Mouse (Mus musculus): ENCODE data around the gene Intu.
A peak's percentile ranks its signal among the peaks of the same experiment; 100 is the strongest.

Intu gene

DNA sequence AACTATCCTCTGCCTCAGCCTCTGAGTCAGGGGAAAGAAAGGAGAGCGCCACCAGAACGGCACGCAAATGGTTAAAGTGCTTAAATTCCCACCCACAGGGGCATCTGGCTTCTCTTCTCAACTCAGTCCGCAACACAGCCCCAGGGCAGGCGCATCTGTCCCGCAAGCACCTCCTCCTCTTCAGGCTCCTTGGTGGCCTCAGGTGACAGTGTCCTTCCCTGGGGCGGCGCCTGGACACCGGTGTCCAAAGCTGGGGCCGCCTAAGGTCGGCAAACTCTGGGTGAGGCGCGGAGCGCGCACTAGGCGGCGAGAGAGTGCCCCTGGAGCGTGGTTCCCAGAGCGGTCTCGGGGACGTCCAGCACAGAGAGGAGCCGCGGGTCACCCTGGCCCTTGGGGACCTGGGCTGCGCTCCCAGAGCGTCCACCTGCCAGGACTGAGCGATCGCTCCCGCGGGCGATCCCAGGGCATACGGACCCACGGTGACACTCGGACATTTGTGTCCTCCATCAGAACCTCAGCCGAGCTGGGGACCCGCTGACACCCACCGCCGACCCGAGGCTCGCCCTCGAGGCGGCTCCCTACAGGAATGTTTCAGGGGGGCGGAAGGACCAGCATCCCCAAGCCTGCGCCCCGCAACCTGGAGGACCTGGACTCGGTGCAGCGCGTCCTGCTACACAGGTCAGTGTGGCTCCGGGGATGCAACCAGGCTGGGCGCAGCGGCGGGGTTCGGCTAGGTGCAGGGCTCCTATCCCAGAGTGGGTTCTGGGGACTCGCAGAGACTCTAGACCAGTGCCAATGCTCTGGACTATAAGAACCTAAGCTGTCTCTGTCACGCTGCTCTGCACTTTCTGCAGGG lies at the start of gene Intu:
Intu (plus strand) TSS at position 1 of the 856 bp plus-strand sequence.
- DNase-seq (ENCODE audit: low read depth, low spot score): peak; percentile 8

DNA sequence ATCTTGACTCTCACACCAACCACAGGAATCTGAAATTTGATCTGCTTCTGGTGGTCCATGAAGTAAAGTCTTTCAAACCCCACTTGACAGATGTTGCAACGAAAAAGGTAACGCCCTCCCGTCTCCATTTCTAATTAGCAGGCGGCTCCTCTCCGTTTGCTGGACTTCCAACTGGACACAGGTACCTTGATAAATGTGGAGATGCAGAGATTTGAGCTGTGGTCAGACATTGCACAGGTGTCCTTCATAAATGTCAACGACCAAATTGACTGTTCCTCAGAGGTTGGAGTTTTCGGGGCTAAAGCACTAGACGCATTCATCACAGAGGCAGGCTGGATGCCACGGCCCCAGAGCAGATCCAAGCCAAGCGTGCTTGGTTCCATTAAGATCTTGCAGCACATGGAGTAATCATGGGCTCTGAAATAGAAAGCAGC lies 47.8 kb upstream of the Intu start:
- DNase-seq (ENCODE audit: low read depth, low spot score): no peak

DNA sequence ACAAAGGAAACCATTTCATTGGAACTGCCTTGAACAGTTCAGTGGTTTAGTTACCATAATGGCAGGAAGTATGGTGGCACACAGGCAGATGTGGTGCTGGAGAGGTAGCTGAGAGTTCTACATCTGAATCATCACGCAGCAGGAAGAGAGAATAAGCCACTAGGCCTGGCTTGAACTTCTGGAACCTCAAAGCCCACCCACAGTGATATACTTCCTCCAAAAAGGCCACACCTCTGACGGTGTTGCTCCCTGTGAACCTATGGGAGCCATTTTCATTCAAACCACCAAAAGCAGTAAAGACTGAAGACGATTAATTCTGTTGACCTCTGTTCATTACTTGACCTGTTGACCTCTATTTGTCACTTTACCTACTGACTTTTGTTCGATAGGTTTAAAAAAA lies 43.7 kb upstream of the Intu start:
- DNase-seq (ENCODE audit: low read depth, low spot score): no peak

DNA sequence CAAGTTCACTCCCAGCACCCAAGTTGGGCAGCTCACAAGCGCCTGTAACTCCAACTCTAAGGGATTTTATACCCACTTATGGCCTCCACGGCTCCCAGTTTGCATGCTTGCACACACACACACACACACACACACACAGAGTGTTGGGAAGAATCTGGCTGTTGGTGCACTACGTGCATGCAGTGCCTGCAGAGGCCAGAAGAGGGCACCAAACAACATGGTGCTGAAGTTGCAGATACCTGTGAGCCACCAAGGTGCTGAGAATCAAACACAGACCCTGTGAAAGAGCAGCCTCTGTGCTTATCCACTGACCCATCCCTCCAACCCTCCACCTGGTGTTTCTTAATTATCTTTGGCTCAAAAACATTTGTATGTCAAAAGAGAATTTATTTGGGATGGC lies 39.3 kb upstream of the Intu start:
- DNase-seq (ENCODE audit: low read depth, low spot score): peak; percentile 14

DNA sequence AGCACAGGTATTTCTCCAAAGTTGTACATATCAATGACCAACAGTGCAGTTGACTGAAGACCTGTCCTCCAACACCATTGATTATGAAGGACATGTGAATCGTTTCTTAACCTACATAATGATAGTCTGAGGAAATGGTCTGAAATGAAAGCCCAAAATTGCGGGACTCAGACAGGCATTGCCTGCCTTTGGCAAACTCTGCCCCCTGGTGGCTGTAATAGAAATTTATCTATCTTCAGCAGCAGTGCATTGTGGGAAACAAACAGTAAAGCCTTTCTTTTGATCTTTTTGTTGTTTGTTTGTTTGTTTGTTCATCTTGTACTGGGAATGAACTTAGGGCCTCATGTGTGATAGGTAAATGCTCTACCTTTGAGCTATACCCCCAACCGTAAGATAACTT lies 32.2 kb upstream of the Intu start:
- DNase-seq (ENCODE audit: low read depth, low spot score): peak; percentile 31

DNA sequence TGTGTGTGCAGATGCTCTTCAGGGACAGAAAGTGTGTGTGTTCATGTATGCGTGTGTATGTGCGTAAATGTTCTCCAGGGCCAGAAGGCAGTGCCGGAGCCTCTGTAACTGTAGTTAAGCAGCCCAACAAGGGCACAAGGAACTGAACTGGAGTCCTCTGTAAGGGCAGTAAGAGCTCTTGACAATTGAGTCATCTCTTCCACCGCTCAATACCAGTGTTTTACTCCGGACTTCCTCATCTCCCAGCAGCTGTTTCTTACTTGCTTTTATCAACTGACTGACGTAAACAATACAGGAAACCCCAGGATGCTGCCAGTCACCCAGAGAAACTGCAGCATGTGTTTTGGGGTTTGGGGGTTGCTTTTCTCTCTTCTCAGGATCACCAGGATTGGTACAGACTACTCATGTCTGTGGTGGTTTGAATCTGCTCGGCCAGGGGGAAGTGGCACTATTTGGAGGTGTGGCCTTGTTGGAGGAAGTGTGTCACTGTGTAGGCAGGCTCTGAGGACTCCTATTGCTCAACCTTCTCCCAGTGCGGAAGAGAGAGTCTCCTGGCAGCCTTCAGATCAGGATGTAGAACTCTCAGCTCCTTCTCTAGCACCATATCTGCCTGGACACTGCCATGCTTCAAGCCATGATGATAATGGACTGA lies 30.8 kb upstream of the Intu start:
- DNase-seq (ENCODE audit: low read depth, low spot score): no peak

DNA sequence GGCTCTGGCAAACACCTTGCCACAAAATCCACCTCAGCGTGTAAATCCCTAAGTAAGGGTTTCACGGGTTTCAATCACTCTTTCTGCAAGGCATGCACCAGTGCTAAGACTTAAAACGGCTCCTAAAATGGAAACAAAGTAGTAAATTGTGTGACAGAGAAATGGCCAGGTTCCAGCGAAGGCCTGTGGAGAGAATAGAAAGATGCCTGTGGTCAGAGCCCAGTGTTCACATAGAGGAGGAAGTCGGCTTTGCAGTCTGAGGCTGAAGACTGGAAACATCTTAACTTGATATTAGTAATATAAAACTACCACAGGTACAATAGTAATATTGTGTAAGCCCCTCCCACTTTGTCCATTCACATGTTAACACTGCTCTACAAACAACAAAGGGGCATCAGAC lies 26.7 kb upstream of the Intu start:
- no peak for DNase-seq (ENCODE audit: low read depth, low spot score)

DNA sequence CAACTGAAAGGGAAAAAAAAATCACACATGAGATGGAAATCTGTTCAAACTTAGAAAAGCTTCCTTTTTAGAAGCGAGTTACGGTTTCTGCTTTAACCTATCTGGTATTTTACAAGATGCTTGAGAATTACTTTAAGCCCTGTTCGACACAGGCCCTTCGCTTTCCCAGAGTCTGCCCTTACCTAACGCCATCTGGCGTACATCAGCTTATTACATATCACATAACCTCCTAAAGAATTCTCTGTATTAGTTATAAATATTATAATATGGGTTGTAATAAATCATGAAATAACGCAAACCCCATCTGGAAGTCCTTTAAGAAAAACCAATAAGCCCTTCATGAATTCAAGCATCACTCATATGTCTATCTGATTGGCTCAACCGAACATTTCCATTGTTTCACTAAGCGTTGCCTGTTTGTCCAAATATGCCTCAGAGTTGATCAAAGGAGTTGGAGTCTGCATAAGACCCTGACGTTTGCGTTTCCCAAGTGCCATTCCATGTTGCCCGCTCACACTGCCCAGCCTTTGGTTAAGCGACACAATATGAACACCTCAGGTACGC lies 25.6 kb upstream of the Intu start:
- no peak for DNase-seq (ENCODE audit: low read depth, low spot score)

DNA sequence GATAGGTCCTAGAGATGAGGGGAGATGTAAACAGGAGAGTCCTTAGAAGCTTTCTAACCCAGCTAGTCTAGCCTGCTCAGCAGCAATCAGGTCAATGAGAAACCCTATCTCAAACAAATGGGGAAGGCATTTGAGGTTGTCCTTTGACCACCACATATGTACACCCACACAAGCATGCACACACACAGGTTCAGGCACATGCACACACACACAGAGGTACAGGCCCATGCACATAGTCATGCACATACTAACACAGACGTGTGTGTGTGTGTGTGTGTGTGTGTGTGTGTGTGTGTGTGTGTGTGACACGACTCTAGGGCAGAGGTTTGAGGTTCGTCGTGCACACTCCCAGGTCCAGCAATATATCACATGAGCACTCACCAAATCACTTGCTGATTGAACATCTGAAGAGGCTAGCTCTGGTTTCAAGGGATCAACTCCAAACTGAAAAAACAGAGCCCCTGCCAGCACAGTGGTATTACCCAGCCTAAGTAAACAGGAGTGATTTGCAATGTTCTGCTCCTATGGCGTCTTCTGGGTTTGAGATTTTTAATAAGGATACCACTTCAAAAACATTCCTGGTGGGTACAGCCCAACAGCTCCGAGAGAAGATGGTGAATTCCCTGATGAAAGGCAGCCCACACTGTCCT lies 22.0 kb upstream of the Intu start:
- DNase-seq (ENCODE audit: low read depth, low spot score): no peak

DNA sequence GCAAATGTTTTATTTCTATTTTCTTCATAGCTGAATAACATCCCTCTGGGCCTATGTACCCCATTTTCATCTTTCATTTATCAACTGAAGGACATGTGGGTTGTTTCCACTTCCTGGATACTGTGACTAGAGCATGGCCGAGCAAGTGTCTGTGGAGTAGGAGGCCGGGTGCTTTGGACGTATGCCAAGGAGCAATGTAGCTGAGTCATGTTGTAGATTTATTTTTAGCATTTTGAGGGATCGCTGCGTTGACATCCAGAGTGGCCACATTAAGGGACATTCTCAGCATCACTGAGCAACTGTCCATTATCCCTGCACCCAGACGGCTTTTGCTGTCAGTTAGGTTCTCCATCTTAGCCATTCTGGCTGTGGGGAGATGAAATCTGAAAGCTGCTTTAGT lies 20.5 kb upstream of the Intu start:
- DNase-seq (ENCODE audit: low read depth, low spot score): no peak

DNA sequence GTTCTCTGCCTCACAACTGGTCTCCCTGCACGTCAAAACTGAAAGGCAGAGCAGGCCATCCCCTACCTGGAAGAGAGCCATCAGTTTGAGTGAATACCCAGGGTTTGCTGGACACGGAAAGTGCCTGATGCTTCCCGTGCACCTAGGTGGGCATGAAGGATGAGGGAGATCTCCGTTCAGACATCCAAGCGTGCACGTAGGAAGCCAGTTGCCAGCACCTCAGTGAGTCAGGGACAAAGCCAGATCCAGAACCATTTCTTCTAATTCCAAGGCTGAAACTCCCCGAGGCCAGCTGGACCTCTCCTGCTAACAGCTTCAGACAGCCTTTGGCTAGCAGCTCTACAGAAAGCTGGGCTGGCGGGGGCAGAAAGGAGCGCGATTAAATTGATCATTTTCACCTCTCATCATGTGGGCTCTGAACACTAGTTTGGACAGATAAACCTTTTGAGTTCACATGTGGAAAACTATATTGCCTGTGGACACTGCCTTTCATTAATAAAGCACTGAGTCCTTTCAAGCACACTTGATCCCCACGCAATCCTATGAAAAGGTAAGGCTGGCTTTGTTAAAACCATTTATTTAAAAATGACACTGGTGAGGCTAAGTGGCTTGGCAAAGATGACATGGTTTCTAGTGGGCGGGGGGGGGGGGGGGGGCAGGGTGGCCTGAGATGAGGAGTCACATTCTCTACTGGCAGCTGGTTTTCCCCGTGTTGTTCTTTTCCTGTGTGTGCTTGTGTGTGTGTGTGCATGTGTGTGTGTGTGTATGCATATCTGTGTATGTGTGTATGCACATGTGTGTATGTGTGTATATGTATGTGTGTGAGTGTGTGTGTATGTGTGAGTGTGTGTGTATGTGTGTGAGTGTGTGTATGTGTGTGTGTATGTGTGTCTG lies 17.9 kb upstream of the Intu start:
- DNase-seq (ENCODE audit: low read depth, low spot score): no peak

DNA sequence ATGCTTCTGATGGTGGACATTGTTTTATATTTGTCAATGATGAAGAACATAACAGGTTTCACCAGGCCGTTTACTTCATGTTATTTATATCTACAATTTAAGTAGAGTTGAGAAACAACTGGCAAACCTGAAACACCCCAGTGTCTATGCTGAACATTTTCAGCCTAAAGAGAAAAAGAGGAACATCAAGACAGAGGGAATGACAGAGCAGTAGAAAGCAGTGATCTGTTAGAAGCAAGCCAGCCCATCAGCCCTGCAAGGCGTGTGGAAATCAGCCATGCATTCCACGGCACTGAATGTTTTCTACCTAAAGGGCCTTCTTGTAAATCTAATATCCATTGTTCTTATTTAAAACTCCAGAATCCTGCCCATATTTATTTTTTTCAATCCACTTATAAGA lies 12.8 kb upstream of the Intu start:
- DNase-seq (ENCODE audit: low read depth, low spot score): no peak

DNA sequence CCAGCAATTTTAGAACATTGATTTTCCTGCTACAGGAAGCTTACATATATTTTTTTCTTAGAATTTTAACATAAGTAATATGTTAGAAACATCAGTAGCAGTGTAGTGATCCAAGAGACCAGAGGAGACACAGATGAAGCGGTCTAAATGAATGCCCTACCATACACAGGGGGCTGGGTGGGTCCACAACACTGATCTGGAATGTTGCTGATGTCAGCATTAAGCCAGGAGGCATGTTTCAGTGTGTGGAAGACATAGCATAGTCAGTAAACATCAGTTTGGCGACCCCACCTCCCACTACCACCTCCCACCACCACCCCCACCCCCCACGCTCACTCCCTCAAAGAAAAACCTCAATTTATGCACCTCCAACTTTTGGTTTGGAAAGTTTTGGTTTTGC lies 11.5 kb upstream of the Intu start:
- DNase-seq (ENCODE audit: low read depth, low spot score): no peak

DNA sequence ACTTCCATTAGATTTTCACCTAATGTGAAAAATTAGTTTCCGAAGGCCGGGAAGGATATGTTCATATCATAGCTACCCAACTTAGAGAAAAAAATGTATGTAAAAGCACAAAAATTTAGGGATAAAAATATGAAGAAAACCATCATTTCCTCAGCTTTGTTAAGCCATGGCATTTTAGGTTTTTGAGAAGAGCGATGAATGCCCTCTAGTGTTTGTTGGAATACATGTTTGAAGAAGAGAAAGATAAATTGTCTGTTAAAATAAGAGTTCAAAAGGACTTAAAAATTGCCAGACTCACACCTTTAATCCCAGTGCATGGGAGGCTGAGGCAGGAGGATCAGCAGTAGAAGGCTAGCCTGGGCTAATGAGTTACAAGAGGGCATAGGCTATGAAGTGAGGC lies 10.5 kb upstream of the Intu start:
- DNase-seq (ENCODE audit: low read depth, low spot score): no peak

DNA sequence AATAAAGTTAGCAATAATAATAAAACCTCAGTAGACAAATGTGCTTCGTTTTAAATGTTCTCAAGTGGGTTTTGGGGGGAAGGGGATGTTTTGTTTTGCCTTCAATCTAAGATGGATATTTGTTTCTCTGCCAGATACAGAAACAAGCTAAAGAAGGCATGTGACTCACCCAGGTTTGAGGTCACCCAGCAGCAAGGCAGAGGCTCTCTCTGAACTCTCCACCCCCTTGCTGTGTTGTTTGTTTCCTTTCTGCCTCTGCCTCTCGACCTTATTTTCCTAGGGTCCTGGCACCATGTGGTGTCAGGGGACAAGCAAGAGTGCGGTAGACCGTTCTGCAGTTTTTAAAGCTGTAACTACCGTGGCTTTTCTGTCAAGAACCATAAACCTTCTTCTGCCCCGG lies 8.6 kb upstream of the Intu start:
- DNase-seq (ENCODE audit: low read depth, low spot score): peak; percentile 10

DNA sequence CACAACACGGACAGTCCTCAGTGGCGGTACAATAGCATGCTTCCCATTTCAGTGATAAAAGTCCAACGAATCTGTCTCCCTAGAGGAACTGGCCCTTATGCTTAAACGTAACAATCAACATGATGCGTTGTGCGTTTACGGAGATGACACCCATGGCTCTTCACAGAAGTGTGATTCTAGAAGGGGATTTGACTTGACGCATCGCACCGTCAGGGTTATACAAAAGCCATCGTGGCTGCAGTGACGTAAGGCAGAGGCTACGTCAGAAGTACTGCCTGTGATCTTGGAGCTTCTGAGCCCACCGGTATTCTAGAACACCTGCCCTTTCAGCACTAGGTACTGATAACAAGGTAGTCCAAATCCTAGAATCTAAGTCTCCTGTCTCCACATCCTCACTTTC lies 8.2 kb upstream of the Intu start:
- DNase-seq (ENCODE audit: low read depth, low spot score): peak; percentile 53

DNA sequence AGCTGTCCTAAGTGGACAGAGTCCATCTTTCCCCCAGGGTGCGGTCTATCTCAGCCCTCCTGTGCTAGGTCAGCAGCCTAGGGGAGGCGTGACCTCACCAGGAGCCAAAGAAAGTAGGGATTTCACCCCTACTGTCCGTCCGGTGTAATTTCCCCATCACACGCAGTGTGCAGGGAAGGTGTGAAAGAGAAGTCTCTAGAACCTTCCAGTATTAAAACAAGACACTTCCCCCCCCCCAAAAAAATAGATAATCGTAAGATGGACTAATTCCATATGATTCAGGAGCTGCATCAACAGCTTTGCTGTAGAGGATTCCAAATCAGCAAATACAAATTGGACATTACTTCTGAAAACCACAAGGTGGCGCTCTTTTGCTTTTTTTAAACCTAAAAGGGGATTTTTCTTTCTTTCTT lies 7.7 kb upstream of the Intu start:
- DNase-seq (ENCODE audit: low read depth, low spot score): peak; percentile 53

DNA sequence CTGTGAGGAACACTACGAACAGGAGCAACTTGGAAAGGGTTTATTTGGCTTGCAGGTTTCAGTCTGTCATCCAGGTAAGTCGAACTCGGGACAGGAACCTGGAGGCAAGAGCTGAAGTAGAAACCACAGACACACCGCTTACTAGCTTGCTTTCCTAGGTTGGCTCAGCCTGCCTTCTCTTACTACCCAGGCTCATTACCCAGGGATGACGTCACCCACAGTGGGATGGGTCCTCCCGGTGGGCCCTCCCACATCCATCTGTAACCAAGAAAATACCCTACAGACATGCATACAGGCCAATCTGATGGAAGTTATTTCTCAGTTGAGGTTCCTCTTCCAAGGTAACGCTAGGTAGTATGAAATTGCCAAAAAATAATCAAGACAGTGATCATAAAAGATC lies 6.2 kb upstream of the Intu start:
- DNase-seq (ENCODE audit: low read depth, low spot score): peak; percentile 9

DNA sequence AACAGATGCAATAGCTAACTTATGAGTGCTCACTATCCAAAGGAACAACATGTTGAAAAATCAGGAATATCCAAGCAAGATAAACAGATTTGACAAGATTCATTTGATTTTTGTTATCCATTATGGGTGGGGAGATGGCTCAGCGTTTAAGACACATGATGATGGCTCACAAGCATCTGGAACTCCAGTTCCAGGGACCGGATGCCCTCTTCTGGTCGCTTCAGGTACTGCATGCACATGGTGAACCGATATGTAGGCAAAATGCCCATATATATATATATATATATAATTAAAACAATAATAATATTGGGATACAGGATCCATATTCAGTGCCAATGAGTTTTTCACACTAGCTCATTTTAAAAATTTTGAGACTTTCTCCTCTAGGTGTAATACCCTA lies 5.7 kb upstream of the Intu start:
- peak; percentile 87 for DNase-seq (ENCODE audit: low read depth, low spot score)

DNA sequence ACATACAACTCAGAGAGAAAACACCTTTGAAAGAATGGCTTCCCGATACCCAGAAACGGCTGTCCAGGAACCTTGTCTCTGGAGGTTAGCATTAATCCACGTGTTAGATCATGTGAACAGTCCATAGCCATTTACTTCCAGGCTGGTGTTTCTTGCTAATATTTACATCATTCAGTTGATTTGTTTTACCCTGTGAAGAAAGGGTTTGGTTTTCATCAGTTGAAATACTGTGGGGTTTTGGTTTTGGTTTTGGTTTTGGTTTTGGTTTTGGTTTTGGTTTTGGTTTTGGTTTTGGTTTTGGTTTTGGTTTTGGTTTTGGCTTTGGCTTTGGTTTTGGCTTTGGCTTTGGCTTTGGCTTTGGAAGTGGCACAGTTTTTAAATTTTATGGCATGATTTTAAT lies 5.0 kb upstream of the Intu start:
- DNase-seq (ENCODE audit: low read depth, low spot score): peak; percentile 23

DNA sequence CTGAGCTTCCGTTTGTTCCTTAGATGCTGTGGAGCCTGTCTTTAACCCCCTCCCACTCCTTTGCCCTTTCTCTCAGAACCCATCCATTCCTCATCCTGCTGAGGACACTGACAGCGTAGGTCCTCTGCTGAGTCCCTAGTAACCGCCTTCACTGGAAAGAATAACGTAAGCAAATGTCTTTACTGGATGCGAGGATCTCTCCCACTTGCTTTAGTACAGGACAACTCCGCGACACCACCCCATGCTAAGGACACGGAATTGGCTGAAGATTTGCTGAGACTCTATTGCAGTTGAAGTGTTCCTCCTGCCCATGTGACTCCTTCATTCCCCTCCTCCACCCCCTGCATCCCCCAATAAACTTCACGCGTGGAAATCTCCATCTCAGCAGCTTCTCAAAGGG lies 3.9 kb upstream of the Intu start:
- no peak for DNase-seq (ENCODE audit: low read depth, low spot score)
